Mouse (Mus musculus) ES-Bruce4 (cell line): ENCODE measurements around the gene Fam107a. TPM values are rescaled to one million over a fixed set of nuclear protein-coding genes. Genes with fewer than 3 reads are reported as not detected.

ENCODE experiments used
- H3K27ac ChIP-seq: 2 replicates; pipeline ENCODE4 v1.5.1; 2012; ENCODE audit warnings: low read length, inconsistent platforms; ENCODE audit not compliant: insufficient read depth
- H3K27me3 ChIP-seq: 2 replicates; pipeline ENCODE4 v1.6.1; 2012; ENCODE audit warnings: mild to moderate bottlenecking, low read length, inconsistent platforms; ENCODE audit not compliant: control insufficient read depth, poor library complexity, insufficient read depth, severe bottlenecking
- H3K36me3 ChIP-seq: 2 replicates; pipeline ENCODE4 v1.6.1; 2012; ENCODE audit warnings: inconsistent platforms, mild to moderate bottlenecking, low read length, moderate library complexity; ENCODE audit not compliant: control insufficient read depth, poor library complexity, insufficient read depth, severe bottlenecking
- H3K4me1 ChIP-seq: one replicate; pipeline ENCODE4 v1.8.1; 2011; ENCODE audit warnings: low read length; ENCODE audit not compliant: control insufficient read depth, insufficient read depth
- H3K4me3 ChIP-seq: 2 replicates; pipeline ENCODE4 v1.5.1; 2011; ENCODE audit warnings: low read depth, mild to moderate bottlenecking, low read length
- H3K9ac ChIP-seq: 2 replicates; pipeline ENCODE4 v1.6.1; 2012; ENCODE audit warnings: low read depth, mild to moderate bottlenecking, inconsistent platforms; ENCODE audit not compliant: poor library complexity, severe bottlenecking
- H3K9me3 ChIP-seq: replicated peaks from 2 replicates; pipeline ENCODE4 v1.6.1; 2012; ENCODE audit warnings: mild to moderate bottlenecking, low read length, inconsistent platforms; ENCODE audit not compliant: control insufficient read depth, poor library complexity, insufficient read depth, severe bottlenecking
- CTCF ChIP-seq: IDR thresholded peaks from one replicate; pipeline ENCODE4 v1.8.1; 2011; ENCODE audit warnings: low read depth, low read length
- EP300 ChIP-seq: IDR thresholded peaks from 2 replicates; pipeline ENCODE4 v1.6.1; 2011; ENCODE audit warnings: low read depth, low read length; ENCODE audit not compliant: insufficient read depth
- POLR2A ChIP-seq: IDR thresholded peaks from one replicate; pipeline ENCODE4 v1.8.1; 2011; ENCODE audit warnings: low read length; ENCODE audit not compliant: insufficient read depth
- polyA plus RNA-seq: library from polyadenylated mRNA; stranded (reverse); fragments of >200 nt; gene quantifications from 2 replicates; pipeline ENCODE4 v1.2.4, GENCODE M21; 2011; ENCODE audit warnings: low read depth; ENCODE audit not compliant: missing spikeins, insufficient read depth, insufficient read length

Fam107a gene
- 0.69 and 1.2 TPM in 2 replicates for polyA plus RNA-seq

DNA sequence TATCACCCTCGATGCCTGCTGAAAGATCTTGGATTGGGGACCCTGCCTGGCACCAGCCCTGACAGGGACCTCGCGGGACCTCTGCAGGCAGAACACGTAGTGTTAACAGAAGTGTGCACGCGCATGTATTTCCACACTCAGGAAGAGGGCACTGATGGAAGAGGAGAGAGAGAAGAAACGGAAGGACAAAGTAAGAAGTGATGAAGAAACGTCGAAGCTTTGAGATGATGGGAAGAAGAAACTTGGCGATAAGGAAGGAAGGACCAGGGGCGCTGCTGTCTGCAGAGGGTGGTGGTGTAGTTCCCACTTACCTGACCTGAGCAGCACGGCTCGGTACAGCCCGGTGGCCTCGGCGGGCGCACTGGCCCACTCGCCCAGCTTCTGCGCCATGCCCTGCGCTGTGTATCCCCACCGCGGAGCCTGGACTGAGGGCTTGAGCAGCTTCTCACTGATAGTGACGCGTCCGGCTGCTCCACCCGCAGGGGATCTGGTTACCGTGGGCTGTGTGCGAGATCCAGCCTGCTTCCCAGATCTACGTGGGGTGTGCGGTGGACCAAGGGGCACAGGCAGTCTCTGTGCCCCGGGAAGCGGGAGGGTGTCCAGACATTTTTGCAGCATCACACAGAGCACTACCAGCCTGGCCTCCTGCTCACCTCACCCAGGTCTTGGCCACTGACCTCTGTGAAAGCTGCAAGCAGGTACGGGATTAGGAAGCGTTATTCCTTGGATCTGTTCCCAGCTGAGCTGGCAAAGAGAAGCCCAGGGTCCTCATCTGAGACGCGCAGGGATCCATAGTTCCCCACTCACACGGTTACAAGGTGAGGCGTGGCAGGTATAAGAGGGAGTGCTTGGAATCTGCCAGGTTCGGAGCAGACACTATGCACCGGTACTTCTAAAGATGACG is at the start of gene Fam107a:
Gene Fam107a (minus strand): TSS at position 830 of the 904 bp plus-strand sequence.
- Histone ChIP-seq H3K36me3 (no peaks in the 10 kb centered on the region), H3K4me3 (peak within 1 kb of the TSS; percentile 41), H3K4me1 (no peaks in the 10 kb centered on the region), H3K9ac (no peak within 1 kb of the TSS), H3K27me3 (no peaks in the 10 kb centered on the region), H3K27ac (no peak within 1 kb of the TSS), H3K9me3 (no peaks in the 10 kb centered on the region)
- TF ChIP-seq CTCF (no peak), EP300 (no peak), POLR2A (no peak)

- Histone ChIP-seq H3K9ac (no peak overlapping the region), H3K4me3 (no peak overlapping the region), H3K4me1 (peaks cover 12% of the 10 kb centered on the region), H3K27ac (peak overlapping the region; percentile 26; the same call in 1 of the 2 replicates), H3K9me3 (no peaks in the 10 kb centered on the region), H3K27me3 (no peaks in the 10 kb centered on the region), H3K36me3 (no peaks in the 10 kb centered on the region)
- TF ChIP-seq POLR2A (no peak), EP300 (no peak), CTCF (no peak)
Measured at GRCm38 (mm10) chr14:8367121-8367520, 49.3 kb upstream of the Fam107a start.

DNA sequence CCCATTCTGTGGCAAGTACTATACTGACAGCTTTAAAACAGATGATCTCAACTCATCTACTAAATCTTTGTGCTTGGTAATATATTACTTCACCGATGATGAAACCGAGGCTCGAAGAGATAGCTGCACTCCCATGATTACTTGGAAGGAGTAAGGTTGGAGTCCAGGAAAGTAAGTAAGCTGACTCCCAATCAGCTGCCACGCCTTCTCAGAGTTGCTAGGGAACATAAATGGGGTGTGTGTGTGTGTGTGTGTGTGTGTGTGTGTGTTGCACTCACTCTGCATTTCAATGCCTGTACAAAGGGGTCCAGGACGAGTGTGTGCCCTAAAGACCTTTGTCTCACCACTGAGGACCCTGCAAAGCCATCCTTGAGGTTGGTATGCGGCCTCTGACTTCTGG is 48.0 kb upstream of the Fam107a start:
- no peak overlapping the region for H3K27ac ChIP-seq
- H3K9me3 ChIP-seq: no peaks in the 10 kb centered on the region
- H3K27me3 ChIP-seq: no peaks in the 10 kb centered on the region
- H3K4me1 ChIP-seq: peaks cover 10% of the 10 kb centered on the region
- no peak overlapping the region for H3K4me3 ChIP-seq
- no peak for TF ChIP-seq CTCF
- TF ChIP-seq EP300: no peak
- TF ChIP-seq POLR2A: no peak
- H3K36me3 ChIP-seq: no peaks in the 10 kb centered on the region
- H3K9ac ChIP-seq: no peak overlapping the region

DNA sequence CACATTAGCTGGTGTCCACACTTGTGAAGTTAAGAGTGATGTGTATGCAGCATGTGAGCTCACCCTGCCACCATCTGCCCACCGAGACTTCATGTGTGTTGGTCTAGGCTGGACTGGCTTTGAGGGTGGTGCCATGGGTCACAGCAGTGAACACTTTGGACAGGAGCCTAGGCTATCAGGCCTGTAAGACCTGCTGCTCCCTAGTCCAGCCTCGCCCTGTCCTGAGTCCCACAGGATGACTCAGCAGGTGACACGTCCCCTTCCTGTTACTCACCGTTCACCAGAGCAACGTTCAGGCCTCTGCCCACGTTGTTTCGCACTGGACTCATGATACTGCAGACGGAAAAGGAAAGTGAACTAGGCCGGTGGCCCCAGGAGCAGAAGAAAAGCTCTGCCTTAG is 39.0 kb upstream of the Fam107a start:
- Histone ChIP-seq H3K36me3 (no peaks in the 10 kb centered on the region), H3K27me3 (no peaks in the 10 kb centered on the region), H3K4me1 (peaks cover 10% of the 10 kb centered on the region), H3K9me3 (no peaks in the 10 kb centered on the region), H3K4me3 (no peak overlapping the region), H3K9ac (no peak overlapping the region), H3K27ac (no peak overlapping the region)
- no peak for TF ChIP-seq POLR2A
- TF ChIP-seq EP300: no peak
- TF ChIP-seq CTCF: no peak

DNA sequence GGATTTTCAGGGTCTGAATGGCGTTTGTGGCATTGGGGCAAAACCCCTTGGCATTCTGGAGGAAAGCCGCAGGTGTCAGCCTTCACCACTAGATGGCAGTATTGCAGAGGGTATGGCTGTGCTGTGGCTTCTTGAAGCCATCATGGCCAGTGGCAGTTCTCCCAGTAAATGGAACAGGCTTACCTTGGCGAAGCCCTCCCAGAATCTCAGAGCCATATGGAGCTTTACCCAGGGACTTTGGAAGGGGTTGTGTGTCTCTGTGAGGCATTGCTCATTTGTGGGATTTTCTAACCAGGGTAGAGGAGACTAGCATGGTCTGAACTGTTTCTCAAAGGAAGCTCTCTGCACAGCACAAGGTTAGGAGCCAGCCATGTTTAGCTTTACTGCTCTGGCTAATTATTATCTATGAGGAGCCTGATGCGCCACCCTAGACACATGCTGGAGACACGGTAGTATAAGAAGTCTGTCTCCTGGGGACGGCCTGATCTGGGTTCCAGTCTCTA is 38.2 kb upstream of the Fam107a start:
- no peak overlapping the region for H3K27ac ChIP-seq
- no peaks in the 10 kb centered on the region for H3K27me3 ChIP-seq
- peaks cover 10% of the 10 kb centered on the region for H3K4me1 ChIP-seq
- TF ChIP-seq POLR2A (no peak), CTCF (peak; percentile 90), EP300 (no peak)
- H3K9ac ChIP-seq: no peak overlapping the region
- H3K36me3 ChIP-seq: no peaks in the 10 kb centered on the region
- no peak overlapping the region for H3K4me3 ChIP-seq
- no peaks in the 10 kb centered on the region for H3K9me3 ChIP-seq

- TF ChIP-seq EP300 (no peak), CTCF (peak; percentile 47)
- Histone ChIP-seq H3K9ac (no peak overlapping the region), H3K9me3 (no peaks in the 10 kb centered on the region), H3K4me3 (no peak overlapping the region), H3K4me1 (no peaks in the 10 kb centered on the region), H3K27ac (no peak overlapping the region), H3K27me3 (no peaks in the 10 kb centered on the region), H3K36me3 (no peaks in the 10 kb centered on the region)
Measured at GRCm38 (mm10) chr14:8348927-8349326, 31.1 kb upstream of the Fam107a start.
